Mouse (Mus musculus): ENCODE data around the gene Pcdh18. TPM values are rescaled to one million over a fixed set of nuclear protein-coding genes. Genes with fewer than 3 reads are reported as not detected.
A peak's percentile ranks its signal among the peaks of the same experiment; 100 is the strongest.

Gene Pcdh18
- 10 to 100 TPM; 24.8 to 26.0 TPM for total RNA-seq (2021)

DNA sequence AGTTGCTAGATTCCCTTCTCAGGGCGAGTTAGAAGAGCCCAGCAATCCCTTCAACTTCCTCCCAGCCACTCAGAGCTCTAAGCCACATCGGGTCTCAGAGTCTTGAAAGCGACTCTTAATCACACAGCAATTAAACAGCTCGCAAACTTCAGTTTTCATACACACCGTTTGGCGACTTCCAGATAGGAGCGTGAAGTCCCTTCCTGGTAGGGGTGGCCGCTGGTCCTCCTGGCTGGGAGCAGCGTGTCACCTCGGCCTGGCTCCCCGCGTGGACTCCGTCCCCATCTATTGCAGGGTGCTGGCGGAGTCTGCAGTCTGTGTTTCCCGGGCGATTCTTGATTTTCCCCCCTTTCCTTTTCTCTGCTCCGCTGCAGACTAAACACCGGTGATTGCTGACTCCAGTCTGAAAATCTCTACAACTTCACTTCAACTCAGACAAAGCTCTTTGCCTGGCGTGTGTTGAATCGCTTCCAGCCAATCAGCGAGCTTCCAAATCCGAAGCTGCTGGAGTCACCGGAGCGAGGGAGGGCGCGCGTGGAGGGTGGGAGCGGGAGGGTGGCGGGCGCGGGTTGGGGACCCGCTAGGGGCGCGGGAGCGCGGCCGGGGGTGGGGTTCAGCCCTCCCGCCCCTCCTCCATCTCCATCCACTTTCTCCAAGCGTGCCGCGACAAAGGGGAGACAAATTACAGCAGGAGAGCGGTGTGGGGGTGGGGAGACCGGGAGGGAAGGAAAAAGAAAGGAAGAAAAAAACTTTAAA lies at the start of gene Pcdh18:
TSS of gene Pcdh18 (minus strand) at position 456 of the 756 bp plus-strand sequence.
- intact Hi-C loops (cut with DNase I): loop anchor here (5.0 to 10.0 kb wide), 4 partner anchors 318 to 662 kb away; no protein-coding TSS in a partner anchor
- peak; percentile 90 for DNase-seq

DNA sequence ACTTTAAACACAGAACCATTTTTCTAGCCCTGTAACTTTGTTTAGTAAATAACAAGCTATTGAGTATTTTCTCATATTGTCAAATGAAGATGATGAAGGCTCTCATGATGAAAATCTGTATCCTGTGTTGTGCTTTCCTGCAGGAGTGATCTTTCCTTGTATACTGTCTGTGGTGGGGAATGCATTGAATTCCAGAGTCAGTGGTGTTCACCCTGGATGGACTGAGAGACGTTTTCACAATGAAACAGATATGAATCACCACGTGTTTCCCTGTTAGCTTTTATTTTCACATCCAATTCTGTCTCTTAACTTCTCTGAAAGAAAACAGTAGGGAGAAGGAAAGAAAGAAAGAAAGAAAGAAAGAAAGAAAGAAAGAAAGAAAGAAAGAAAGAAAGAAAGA lies 49.7 kb upstream of the Pcdh18 start:
- no peak for DNase-seq
- intact Hi-C loops (cut with DNase I): no loop called here

DNA sequence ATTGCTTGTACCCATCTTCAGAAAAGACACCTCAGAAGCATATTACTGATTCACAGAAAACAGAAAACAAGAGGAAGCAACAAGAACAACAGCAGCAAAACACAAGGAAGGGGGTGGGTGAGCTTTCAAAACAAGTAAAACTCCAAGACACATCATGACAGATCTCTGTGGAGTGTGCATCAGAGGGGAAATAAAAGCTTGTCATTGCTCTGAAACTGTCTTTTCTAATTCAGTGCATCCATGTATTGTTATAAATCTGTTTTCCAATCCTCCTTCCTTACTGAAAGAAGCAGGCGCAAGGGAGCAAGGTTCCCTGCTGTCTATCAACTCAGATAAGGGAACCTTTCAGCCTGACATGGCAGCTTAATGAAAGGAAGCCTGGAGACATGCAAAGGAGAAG lies 48.4 kb upstream of the Pcdh18 start:
- DNase-seq: no peak

DNA sequence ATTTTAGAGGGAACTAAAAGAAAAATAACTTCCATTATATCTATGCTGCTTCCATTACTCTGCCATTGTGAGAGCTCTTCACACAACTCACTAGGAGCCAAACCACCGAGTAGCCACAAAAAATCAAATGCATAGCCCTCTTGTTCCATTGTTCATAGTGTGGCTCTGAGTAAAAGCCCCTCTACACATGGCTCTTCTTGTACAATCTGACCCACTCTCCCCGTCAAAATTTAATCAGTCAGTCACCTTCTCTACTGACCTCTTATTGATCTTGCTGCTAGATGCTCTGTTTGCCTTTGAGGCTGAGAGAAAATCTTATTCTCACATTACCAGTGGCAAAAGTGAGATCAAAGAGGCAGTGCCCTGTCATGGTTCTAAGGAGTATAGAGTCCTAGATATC lies 31.2 kb upstream of the Pcdh18 start:
- intact Hi-C loops (cut with DNase I): no loop called here
- DNase-seq: no peak

More for the DNA sequence above, 48.4 kb upstream of the Pcdh18 start:
- intact Hi-C loops (cut with DNase I): no loop called here

DNA sequence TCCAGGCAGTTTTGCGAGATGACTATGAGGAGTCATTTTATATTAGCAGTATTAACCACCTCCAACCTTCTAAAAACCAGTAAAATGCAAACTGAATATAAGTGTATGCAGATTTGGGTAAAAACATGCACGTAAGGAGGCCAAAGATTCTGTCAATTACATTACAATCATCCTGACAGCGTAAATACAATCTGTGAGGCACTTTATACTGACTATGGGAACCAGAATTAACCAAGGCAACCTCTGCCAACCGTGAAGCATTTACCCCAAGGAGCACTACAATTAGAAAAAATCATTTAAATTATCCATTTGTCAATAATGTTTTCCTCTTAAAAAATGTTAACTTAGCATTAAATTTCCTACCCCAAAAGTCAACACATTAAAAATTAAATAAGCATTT lies 30.6 kb upstream of the Pcdh18 start:
- DNase-seq: no peak
- intact Hi-C loops (cut with DNase I): no loop called here

DNA sequence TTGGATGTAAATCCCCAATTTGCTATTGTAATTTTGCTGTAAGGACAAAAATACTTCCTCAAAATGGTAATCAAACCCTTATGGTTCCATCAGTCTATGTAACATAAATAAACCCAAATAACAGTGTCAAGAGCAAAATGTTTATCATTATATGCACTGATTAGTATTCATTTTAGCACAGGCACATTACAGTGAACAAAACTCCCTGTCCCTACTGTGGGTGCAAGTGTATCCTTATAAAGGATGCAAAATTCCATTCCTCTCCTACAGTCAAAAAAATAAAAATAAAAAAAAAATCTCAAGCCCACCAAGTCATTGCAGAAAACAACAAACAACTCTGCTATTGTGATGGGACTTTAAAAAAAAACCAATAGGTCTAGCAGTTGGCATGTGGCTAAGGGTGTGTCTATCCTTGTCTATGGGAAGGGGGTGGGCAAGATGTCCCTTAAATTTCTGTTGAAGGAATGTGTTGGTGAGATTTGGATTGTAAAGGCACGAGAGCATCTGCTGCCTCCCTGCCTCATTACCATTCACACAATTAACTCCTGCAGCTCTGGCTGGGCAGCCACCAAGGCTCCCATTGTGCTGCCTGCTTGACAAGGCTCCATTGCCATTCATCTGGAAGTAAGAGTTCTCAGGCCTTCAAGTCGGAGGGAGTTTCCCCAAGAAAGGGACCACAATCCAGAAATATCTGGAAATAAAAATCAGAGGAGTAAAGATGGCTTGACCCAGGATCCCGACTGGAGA lies 12.0 kb upstream of the Pcdh18 start:
- intact Hi-C loops (cut with DNase I): no loop called here
- DNase-seq: peak; percentile 56

DNA sequence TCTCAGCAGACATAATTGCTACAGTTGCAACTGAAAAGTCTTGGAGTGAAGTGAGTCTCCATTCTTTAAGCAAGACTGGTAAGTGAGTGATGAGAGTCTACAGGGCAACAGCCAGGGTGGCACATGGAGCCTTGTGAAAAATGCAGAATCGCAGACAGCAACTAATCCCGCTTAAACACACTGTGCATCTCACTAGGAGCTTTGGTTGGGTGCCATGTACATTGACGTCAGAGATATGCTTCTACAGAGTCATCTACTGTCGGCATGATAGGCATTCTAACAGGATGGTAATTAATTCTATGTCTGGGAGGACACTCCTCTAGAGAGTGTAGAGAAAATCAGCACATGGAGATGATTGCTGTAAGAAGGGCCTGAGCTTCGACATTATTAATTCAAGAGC lies 5.6 kb upstream of the Pcdh18 start:
- intact Hi-C loops (cut with DNase I): no loop called here
- DNase-seq: no peak

DNA sequence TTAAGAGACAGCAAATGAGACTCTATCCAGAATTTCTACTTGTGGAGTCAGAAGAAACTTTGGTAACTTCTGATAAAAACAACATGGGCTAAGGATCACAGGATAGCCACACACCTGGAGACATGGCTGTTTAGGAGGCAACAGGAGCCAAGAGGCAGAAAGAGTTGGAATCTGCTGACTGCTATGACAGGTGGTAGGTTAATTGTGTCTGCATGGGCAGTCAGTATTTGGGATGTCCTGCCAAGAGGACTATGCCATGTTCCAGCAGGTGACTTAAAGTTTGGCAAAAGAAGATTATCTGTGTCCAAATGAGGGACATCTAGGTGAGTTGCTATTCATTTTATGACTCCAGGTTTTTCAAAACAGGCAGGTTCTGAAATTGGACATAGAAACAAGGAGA lies 4.8 kb upstream of the Pcdh18 start:
- intact Hi-C loops (cut with DNase I): no loop called here
- DNase-seq: no peak

DNA sequence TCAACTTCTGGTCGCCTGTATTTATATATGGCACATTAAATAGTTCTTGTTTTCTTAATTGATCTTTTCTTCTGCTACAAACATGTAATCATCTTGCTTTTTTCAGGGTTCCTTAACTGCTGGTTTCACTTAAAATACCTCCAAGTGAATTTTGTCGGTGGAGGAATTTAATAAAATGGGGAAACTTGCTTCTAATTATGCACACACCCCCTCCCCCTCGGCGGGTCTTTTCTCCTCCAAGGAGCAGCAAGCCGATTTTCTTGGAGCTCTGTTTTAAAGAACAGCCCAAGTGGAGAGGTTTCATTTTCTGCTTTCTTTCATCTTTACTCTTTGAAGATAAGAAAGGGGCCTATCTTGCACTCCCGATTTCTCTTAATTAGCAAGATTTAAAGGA lies 498 bp upstream of the Pcdh18 start:
- intact Hi-C loops (cut with DNase I): loop anchor here (5.0 to 10.0 kb wide), 4 partner anchors 317 to 663 kb away; no protein-coding TSS in a partner anchor
- DNase-seq: peak; percentile 16

DNA sequence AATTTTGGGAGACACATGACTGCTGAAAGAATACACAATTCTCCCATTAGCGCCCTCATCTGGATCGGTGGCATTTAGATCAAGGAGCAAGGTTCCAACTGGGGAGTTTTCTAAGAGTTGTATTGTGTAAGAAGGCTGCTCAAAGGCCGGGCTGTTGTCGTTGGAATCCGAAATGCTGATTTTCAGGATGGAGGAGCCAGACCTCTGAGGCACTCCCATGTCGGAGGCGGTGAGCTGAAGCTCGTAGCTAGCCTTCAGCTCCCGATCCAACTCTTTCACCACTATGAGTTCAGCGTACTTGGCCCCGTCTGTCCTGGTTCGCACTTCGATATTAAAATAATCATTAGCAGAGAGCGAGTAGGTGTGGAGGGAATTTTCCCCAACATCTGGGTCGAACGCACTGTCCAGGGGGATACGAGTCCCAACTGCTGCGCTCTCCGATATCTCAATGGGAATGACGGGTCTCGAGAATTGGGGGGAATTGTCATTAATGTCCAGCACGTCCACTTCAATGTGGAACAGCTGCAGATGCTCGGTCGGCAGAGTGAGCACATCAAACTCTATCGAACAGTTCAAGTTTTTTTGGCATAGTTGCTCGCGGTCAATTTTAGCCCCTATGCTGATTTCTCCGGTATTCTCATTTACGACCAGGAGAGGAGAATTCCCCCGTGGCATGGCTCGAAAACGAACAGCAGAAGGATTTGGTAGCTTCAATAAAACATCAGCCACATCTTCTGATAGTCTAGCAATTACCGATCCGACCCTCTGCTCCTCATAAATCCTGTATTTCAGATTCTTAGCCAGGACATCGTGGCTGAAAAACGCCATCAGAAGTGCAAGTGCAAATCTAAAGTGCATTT lies 909 bp downstream of the Pcdh18 start:
- DNase-seq: peak; percentile 37
- intact Hi-C loops (cut with DNase I): loop anchor here (5.0 to 10.0 kb wide), 4 partner anchors 319 to 661 kb away; no protein-coding TSS in a partner anchor

DNA sequence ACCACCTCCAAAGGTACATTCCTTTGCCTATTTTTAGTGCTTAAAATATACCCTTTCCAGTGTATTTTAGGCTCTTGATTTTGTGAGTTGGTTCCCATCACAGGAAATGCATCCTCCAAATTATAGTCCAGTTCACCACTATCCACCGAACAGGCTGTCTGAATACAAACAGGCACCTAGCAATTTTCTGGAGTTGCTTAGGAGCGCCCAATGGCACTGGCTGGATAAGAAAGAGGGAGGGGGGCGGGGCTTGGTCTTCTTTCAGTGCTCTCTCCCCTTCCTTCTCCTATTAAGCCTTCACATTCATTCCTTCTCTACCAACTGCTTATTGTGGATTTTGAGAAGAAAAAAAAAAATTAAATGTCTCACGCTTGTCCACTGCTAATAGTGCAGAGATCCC lies 4.4 kb downstream of the Pcdh18 start:
- intact Hi-C loops (cut with DNase I): loop anchor here (10.0 kb wide), 3 partner anchors 322 to 658 kb away; no protein-coding TSS in a partner anchor
- DNase-seq: no peak

DNA sequence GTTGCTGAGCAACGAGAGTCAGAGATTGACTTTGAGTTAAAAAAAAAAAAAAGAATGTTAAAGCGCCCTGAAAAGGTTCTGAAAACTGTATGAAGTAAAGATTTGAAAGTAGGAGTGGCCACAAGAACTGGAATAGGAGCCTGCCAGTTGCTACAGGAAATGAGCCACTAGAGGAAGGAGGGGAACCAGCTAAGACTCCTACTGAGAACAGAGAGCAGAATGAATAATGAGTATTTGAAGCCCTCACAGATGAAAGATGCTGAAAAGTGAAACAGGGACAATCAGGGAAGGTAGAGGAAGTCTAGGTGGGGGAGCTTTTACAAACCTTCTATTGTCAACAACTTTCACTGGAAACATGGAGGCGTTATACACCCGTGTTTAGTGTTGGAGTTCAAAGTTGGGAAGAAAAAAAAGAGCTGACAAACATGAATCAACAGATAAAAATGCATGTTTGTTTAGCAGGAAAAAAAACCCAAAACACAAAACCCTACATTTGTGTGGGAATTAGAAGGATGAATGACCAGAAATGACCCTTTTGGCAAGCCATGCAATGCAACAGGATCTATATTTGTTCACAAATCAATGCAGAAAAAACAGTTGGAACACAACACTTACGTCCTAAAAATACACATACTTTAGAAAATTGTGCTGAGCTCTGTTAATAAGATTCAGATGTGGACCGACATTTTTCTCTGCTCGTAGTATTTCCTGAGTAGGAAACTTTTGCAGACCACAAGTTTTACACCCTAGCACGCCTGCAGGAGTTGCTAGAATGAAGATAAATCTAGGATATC lies 7.4 kb downstream of the Pcdh18 start:
- intact Hi-C loops (cut with DNase I): loop anchor here (10.0 kb wide), 3 partner anchors 325 to 655 kb away; no protein-coding TSS in a partner anchor
- DNase-seq: no peak

DNA sequence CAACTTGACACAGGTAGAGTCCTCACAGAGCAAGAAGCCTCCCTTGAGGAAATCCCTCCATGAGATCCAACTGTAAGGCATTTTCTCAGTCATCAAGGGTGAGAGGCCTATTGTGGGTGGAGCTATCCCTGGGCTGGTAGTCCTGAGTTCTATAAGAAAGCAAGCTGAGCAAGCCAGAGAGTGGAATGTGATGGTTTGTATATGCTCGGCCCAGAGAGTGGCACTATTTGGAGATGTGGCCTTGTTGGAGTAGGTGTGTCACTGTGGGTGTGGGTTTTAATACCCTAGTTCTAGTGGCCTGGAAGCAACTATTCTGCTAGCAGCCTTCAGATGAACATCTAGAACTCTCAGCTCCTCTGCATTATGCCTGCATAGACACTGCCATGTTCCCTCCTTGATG lies 9.1 kb downstream of the Pcdh18 start:
- intact Hi-C loops (cut with DNase I): no loop called here
- DNase-seq: no peak

DNA sequence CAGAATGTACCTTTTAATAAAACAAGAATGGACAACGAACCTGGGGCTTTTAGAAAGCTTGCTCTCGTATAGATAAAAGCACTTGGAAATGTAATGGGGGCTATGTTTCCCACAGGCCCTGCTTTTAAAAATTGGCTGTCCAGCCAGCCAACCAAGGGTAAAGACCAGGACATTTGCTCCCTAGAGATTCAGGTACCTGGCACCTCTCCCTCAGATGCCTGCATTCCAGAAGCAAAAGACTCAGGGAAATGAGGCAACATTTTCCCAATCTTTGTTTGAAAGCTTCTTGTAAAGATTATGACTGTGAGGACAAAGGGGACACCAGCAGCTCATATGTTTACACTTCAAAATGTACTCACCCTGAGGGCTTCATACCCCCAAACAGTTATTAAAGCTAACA lies 18.1 kb downstream of the Pcdh18 start:
- intact Hi-C loops (cut with DNase I): no loop called here
- DNase-seq: no peak

DNA sequence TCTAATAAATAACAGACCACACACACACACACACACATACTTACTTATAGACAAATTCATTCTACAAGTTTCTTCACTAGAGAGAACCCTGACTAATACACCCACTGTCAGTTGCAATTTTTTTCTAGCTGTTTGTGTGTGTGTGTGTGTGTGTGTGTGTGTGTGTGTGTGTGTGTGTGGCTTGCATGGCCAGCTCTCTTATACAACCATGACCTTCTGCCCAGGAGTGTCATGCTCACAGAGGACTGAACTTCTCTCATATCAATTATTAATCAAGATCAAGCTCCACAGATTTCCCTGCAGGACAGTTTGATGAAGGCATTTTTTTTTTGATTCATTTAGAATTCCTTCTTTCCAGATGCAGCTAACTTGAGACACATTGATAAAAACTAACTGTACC lies 18.6 kb downstream of the Pcdh18 start:
- intact Hi-C loops (cut with DNase I): no loop called here
- DNase-seq: no peak

DNA sequence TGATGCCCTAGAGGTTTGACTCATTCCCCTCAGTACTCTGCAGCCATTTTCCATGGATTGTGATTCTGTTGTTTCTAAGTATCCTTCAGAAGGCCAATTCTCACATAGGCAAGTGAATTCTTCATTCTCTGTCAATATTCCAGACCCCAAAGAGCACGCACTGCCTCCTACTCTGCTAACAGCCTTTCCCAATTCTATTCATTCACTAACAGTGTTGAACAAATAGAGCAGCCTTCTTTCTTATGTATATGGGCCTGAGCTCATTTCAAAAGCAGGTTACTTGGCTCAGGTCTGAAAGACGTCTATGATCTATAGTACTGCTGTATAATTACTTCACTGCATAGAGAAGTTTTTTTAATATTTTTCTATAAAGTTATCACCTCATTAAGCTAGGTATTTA lies 50.6 kb downstream of the Pcdh18 start:
- intact Hi-C loops (cut with DNase I): no loop called here
- no peak for DNase-seq

DNA sequence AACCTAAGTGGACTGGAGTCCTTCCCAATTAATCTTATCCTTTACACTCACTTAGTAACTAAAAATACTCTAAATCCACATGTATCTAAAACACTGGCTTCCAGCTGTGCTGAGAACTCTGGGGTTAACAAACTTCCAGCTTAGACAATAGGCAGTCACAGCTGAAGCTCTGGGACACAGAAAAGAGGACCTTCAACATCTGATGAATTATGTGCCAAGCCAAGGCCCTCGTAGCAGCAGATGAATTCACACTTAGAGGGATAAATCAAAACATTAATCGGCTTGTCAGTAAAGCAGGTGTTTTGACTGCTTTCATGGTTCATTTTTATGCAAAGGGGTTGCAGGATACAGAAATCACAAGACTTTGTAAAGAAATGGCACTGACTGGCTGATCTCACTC lies 57.2 kb downstream of the Pcdh18 start:
- intact Hi-C loops (cut with DNase I): no loop called here
- DNase-seq: no peak
